Mouse (Mus musculus) erythroblast, embryonic 14.5 days (primary cell): ENCODE results near the gene Phactr2.

Experiments used
- GATA1 ChIP-seq: IDR thresholded peaks from 2 replicates; pipeline ENCODE4 v1.6.1; 2012; ENCODE audit warnings: low read length, inconsistent platforms, mixed read lengths
- TAL1 ChIP-seq: IDR thresholded peaks from 3 replicates; pipeline ENCODE4 v1.6.1; 2012; ENCODE audit warnings: low read length, inconsistent platforms, mixed read lengths

- no peak for TF ChIP-seq TAL1
- TF ChIP-seq GATA1: no peak
These were observed 50.2 kb downstream of the Phactr2 start for GRCm38 (mm10) chr10:13424015-13424414.
